Mouse (Mus musculus): Measurements from ENCODE around the gene Prss28. TPM values are rescaled to one million over a fixed set of nuclear protein-coding genes. Genes with fewer than 3 reads are reported as not detected.

Prss28 gene
- total and polyA plus RNA-seq, 3 experiments: not detected

DNA sequence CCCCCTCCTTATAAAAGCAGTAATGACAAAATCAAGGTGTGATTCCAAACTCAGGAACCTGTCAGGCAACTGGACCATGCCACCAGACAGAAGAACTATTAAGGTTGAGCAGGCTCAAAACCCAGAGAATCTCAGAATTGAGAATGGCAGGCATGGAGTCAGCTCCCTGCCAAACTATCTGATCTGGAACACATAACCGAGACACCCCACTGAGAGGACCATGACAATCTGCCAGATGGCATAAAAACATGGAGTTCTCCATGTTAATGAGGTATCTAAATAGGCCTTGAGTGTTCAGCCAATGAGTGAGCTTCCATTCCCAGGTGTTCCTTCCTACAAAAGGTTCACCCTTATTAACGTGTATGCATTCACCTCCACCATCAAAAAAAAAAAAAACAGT lies 52.8 kb downstream of the Prss28 start:
- H3K9me3 ChIP-seq (replicated peaks; ENCODE audit: low read length): no peaks in the 10 kb centered on the region
- H3K4me1 ChIP-seq (ENCODE audit: control insufficient read depth in 1 of 2, insufficient read depth in 2 of 2): no peaks in the 10 kb centered on the region
- H3K9ac ChIP-seq (ENCODE audit: insufficient read depth, low read depth): no peak overlapping the region
- no peak overlapping the region for H3K4me2 ChIP-seq (ENCODE audit: insufficient read depth, low read depth, poor library complexity, severe bottlenecking)
- peaks cover 87% of the 10 kb centered on the region for H3K27me3 ChIP-seq (replicated peaks)
- TF ChIP-seq USF2 (conservative IDR thresholded peaks at IDR 0.05; ENCODE audit: low read depth, low read length) (no peak), CHD1 (IDR thresholded peaks at IDR 0.05; ENCODE audit: low read depth, low read length) (no peak), TBP (conservative IDR thresholded peaks at IDR 0.05; ENCODE audit: low read depth, low read length) (no peak), JUND (conservative IDR thresholded peaks at IDR 0.05; ENCODE audit: low read depth, low read length) (no peak), ETS1 (conservative IDR thresholded peaks at IDR 0.05; ENCODE audit: low read depth, low read length) (no peak), ZNF384 (IDR thresholded peaks at IDR 0.05; ENCODE audit: low read depth, low read length) (no peak), CTCF (conservative IDR thresholded peaks at IDR 0.05 in 1 of 2, IDR thresholded peaks at IDR 0.05 in 1 of 2; ENCODE audit: low read depth in 2 of 2, low read length in 2 of 2) (no peak), RCOR1 (conservative IDR thresholded peaks at IDR 0.05; ENCODE audit: low read depth, low read length) (no peak), IRF4 (IDR thresholded peaks at IDR 0.05; ENCODE audit: low read depth, low read length) (no peak), ZKSCAN1 (IDR thresholded peaks at IDR 0.05; ENCODE audit: borderline replicate concordance, low read depth, low read length) (no peak), MAZ (IDR thresholded peaks at IDR 0.05; ENCODE audit: low read depth, low read length) (no peak), JUN (IDR thresholded peaks at IDR 0.05; ENCODE audit: insufficient read depth, low read depth, low read length) (no peak), EP300 (IDR thresholded peaks at IDR 0.05; ENCODE audit: low read length) (no peak), UBTF (IDR thresholded peaks at IDR 0.05; ENCODE audit: low read depth, low read length) (no peak), SIN3A (IDR thresholded peaks at IDR 0.05; ENCODE audit: low read length) (no peak)
- in situ Hi-C loops (cut with MboI; ENCODE audit: low pct_ligation_motif_present, low pct_unique_long_range_greater_than_20kb, low sequenced_read_pairs): loop anchor here (5.0 kb wide), 1 partner anchor 64 kb away; the partner anchor contains the start of gene Prss34
- H3K27ac ChIP-seq (ENCODE audit: insufficient read depth, low read depth): no peak overlapping the region
- dilution Hi-C loops (cut with MboI; ENCODE audit: extremely low pct_ligation_motif_present, extremely low pct_unique_long_range_greater_than_20kb, low sequenced_read_pairs): no loop called here
- no peaks in the 10 kb centered on the region for H3K36me3 ChIP-seq (replicated peaks in 1 of 2; ENCODE audit: control insufficient read depth in 1 of 2, insufficient read depth in 1 of 2, low read length in 1 of 2)
- no peak overlapping the region for H3K4me3 ChIP-seq (replicated peaks in 1 of 3; ENCODE audit: low read depth in 2 of 3, low read length in 2 of 3, poor library complexity in 1 of 3)
- no peaks in the 10 kb centered on the region for H3K79me2 ChIP-seq (replicated peaks; ENCODE audit: control insufficient read depth, extremely low read depth, insufficient read depth, poor library complexity, severe bottlenecking)
- DNase-seq (ENCODE audit: extremely low read depth): no peak

Other genes with a start within 250 kb of the Prss28 start
- gene Tmem204, start 225.1 kb upstream of the Prss28 start, total RNA-seq (2012; rRNA removed): 0.08 TPM in 1 of 2 replicates, not detected in the other
- gene Tmem204, start 225.1 kb upstream of the Prss28 start, total RNA-seq (2014; rRNA removed): not detected in 2 replicates
- gene Tmem204, start 225.1 kb upstream of the Prss28 start, polyA plus RNA-seq (2012; ENCODE audit: insufficient read length, low read depth): 1.6 and 1.9 TPM in 2 replicates
- gene Telo2, start 192.7 kb upstream of the Prss28 start, total RNA-seq (2012; rRNA removed): 28.4 and 42.5 TPM in 2 replicates
- 25.5 and 27.9 TPM in 2 replicates for gene Telo2, start 192.7 kb upstream of the Prss28 start, total RNA-seq (2014; rRNA removed)
- 34.9 and 38.8 TPM in 2 replicates for gene Telo2, start 192.7 kb upstream of the Prss28 start, polyA plus RNA-seq (2012; ENCODE audit: insufficient read length, low read depth)
- not detected in 2 replicates for gene Ptx4, start 187.9 kb upstream of the Prss28 start, total RNA-seq (2012; rRNA removed)
- not detected in 2 replicates for gene Ptx4, start 187.9 kb upstream of the Prss28 start, total RNA-seq (2014; rRNA removed)
- not detected in 2 replicates for gene Ptx4, start 187.9 kb upstream of the Prss28 start, polyA plus RNA-seq (2012; ENCODE audit: insufficient read length, low read depth)
- 11.6 and 12.6 TPM in 2 replicates for gene Clcn7, start 175.3 kb upstream of the Prss28 start, total RNA-seq (2012; rRNA removed)
- 8.3 and 8.6 TPM in 2 replicates for gene Clcn7, start 175.3 kb upstream of the Prss28 start, total RNA-seq (2014; rRNA removed)
- 14.2 and 14.3 TPM in 2 replicates for gene Clcn7, start 175.3 kb upstream of the Prss28 start, polyA plus RNA-seq (2012; ENCODE audit: insufficient read length, low read depth)
- 0.04 and 0.08 TPM in 2 replicates for gene Ccdc154, start 146.2 kb upstream of the Prss28 start, total RNA-seq (2012; rRNA removed)
- not detected in 2 replicates for gene Ccdc154, start 146.2 kb upstream of the Prss28 start, total RNA-seq (2014; rRNA removed)
- not detected in 2 replicates for gene Ccdc154, start 146.2 kb upstream of the Prss28 start, polyA plus RNA-seq (2012; ENCODE audit: insufficient read length, low read depth)
- gene Gm38655, start 133.2 kb upstream of the Prss28 start, total RNA-seq (2012; rRNA removed): not detected in 2 replicates
- gene Gm38655, start 133.2 kb upstream of the Prss28 start, total RNA-seq (2014; rRNA removed): not detected in 2 replicates
- gene Gm38655, start 133.2 kb upstream of the Prss28 start, polyA plus RNA-seq (2012; ENCODE audit: insufficient read length, low read depth): not detected in 2 replicates
- 18.7 and 22.3 TPM in 2 replicates for gene BC003965, start 124.1 kb upstream of the Prss28 start, total RNA-seq (2012; rRNA removed)
- gene BC003965, start 124.1 kb upstream of the Prss28 start, total RNA-seq (2014; rRNA removed): 24.7 and 25.4 TPM in 2 replicates
- gene BC003965, start 124.1 kb upstream of the Prss28 start, polyA plus RNA-seq (2012; ENCODE audit: insufficient read length, low read depth): 24.9 and 25.1 TPM in 2 replicates
- 11.4 and 12.0 TPM in 2 replicates for gene Unkl, start 120.2 kb upstream of the Prss28 start, total RNA-seq (2012; rRNA removed)
- gene Unkl, start 120.2 kb upstream of the Prss28 start, total RNA-seq (2014; rRNA removed): 14.3 and 14.7 TPM in 2 replicates
- 14.6 and 17.2 TPM in 2 replicates for gene Unkl, start 120.2 kb upstream of the Prss28 start, polyA plus RNA-seq (2012; ENCODE audit: insufficient read length, low read depth)
- gene Gnptg, start 68.5 kb upstream of the Prss28 start, total RNA-seq (2012; rRNA removed): 24.0 and 27.0 TPM in 2 replicates
- 20.7 and 22.1 TPM in 2 replicates for gene Gnptg, start 68.5 kb upstream of the Prss28 start, total RNA-seq (2014; rRNA removed)
- 24.5 and 28.0 TPM in 2 replicates for gene Gnptg, start 68.5 kb upstream of the Prss28 start, polyA plus RNA-seq (2012; ENCODE audit: insufficient read length, low read depth)
- gene Tsr3, start 68.5 kb upstream of the Prss28 start, total RNA-seq (2012; rRNA removed): 38.7 and 40.0 TPM in 2 replicates
- gene Tsr3, start 68.5 kb upstream of the Prss28 start, total RNA-seq (2014; rRNA removed): 38.3 and 40.8 TPM in 2 replicates
- gene Tsr3, start 68.5 kb upstream of the Prss28 start, polyA plus RNA-seq (2012; ENCODE audit: insufficient read length, low read depth): 42.3 and 52.8 TPM in 2 replicates
- gene Baiap3, start 52.3 kb upstream of the Prss28 start, total RNA-seq (2012; rRNA removed): 0.08 and 0.21 TPM in 2 replicates
- not detected in 2 replicates for gene Baiap3, start 52.3 kb upstream of the Prss28 start, total RNA-seq (2014; rRNA removed)
- gene Baiap3, start 52.3 kb upstream of the Prss28 start, polyA plus RNA-seq (2012; ENCODE audit: insufficient read length, low read depth): 0.19 and 0.25 TPM in 2 replicates
- 356 and 455 TPM in 2 replicates for gene Ube2i, start 34.0 kb upstream of the Prss28 start, total RNA-seq (2012; rRNA removed)
- gene Ube2i, start 34.0 kb upstream of the Prss28 start, total RNA-seq (2014; rRNA removed): 731 and 764 TPM in 2 replicates
- gene Ube2i, start 34.0 kb upstream of the Prss28 start, polyA plus RNA-seq (2012; ENCODE audit: insufficient read length, low read depth): 417 and 578 TPM in 2 replicates
- 0.34 TPM in 1 of 2 replicates, not detected in the other for gene Prss34, start 10.3 kb upstream of the Prss28 start, total RNA-seq (2012; rRNA removed)
- not detected in 2 replicates for gene Prss34, start 10.3 kb upstream of the Prss28 start, total RNA-seq (2014; rRNA removed)
- not detected in 2 replicates for gene Prss34, start 10.3 kb upstream of the Prss28 start, polyA plus RNA-seq (2012; ENCODE audit: insufficient read length, low read depth)
- not detected in 2 replicates for gene Prss29, start 10.0 kb downstream of the Prss28 start, total RNA-seq (2012; rRNA removed)
- gene Prss29, start 10.0 kb downstream of the Prss28 start, total RNA-seq (2014; rRNA removed): not detected in 2 replicates
- not detected in 2 replicates for gene Prss29, start 10.0 kb downstream of the Prss28 start, polyA plus RNA-seq (2012; ENCODE audit: insufficient read length, low read depth)
- gene Tpsab1, start 36.9 kb downstream of the Prss28 start, total RNA-seq (2012; rRNA removed): not detected in 2 replicates
- gene Tpsab1, start 36.9 kb downstream of the Prss28 start, total RNA-seq (2014; rRNA removed): not detected in 2 replicates
- gene Tpsab1, start 36.9 kb downstream of the Prss28 start, polyA plus RNA-seq (2012; ENCODE audit: insufficient read length, low read depth): not detected in 2 replicates
- not detected in 2 replicates for gene Tpsb2, start 57.7 kb downstream of the Prss28 start, total RNA-seq (2012; rRNA removed)
- not detected in 2 replicates for gene Tpsb2, start 57.7 kb downstream of the Prss28 start, total RNA-seq (2014; rRNA removed)
- not detected in 2 replicates for gene Tpsb2, start 57.7 kb downstream of the Prss28 start, polyA plus RNA-seq (2012; ENCODE audit: insufficient read length, low read depth)
- gene Tpsg1, start 60.6 kb downstream of the Prss28 start, total RNA-seq (2012; rRNA removed): not detected in 2 replicates
- not detected in 2 replicates for gene Tpsg1, start 60.6 kb downstream of the Prss28 start, total RNA-seq (2014; rRNA removed)
- gene Tpsg1, start 60.6 kb downstream of the Prss28 start, polyA plus RNA-seq (2012; ENCODE audit: insufficient read length, low read depth): not detected in 2 replicates
- gene Cacna1h, start 125.1 kb downstream of the Prss28 start, total RNA-seq (2012; rRNA removed): 0.21 TPM in 1 of 2 replicates, not detected in the other
- 0.04 and 0.08 TPM in 2 replicates for gene Cacna1h, start 125.1 kb downstream of the Prss28 start, total RNA-seq (2014; rRNA removed)
- gene Cacna1h, start 125.1 kb downstream of the Prss28 start, polyA plus RNA-seq (2012; ENCODE audit: insufficient read length, low read depth): 0.21 and 0.49 TPM in 2 replicates
- gene Tekt4, start 146.0 kb downstream of the Prss28 start, total RNA-seq (2012; rRNA removed): not detected in 2 replicates
- gene Tekt4, start 146.0 kb downstream of the Prss28 start, total RNA-seq (2014; rRNA removed): not detected in 2 replicates
- gene Tekt4, start 146.0 kb downstream of the Prss28 start, polyA plus RNA-seq (2012; ENCODE audit: insufficient read length, low read depth): not detected in 2 replicates
- 0.17 and 0.38 TPM in 2 replicates for gene Sstr5, start 188.6 kb downstream of the Prss28 start, total RNA-seq (2012; rRNA removed)
- 0.08 and 0.35 TPM in 2 replicates for gene Sstr5, start 188.6 kb downstream of the Prss28 start, total RNA-seq (2014; rRNA removed)
- gene Sstr5, start 188.6 kb downstream of the Prss28 start, polyA plus RNA-seq (2012; ENCODE audit: insufficient read length, low read depth): 1.9 and 2.4 TPM in 2 replicates